Mouse (Mus musculus) retina, postnatal 7 days (tissue): ENCODE results near the gene Tas2r125.
"Not testable (repeated sequence)": the region's sequence is repeated elsewhere in the genome, so short reads cannot be mapped to it uniquely, and the experiment has no call there.

ENCODE experiments used
- DNase-seq: peaks from one replicate; pipeline ENCODE4 v3.0.0-alpha.2; 2012; ENCODE audit warnings: low read depth, low spot score

Tas2r125 gene

DNA sequence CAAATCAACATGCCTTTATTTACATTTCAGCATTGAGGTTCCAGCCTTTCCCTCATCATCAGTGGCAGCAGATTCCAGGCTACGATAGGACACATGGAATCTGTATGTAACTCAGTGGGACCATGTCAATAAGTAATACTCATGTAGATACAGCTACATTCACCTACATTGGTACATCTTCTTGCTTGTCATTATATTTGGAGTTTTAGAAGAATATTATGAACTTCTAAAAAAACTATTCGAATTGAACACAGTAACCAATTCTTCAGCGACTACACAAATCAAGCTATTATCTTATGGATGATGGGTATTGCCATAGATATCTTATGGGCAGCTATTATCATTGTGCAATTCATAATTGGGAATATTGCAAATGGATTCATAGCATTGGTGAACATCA, at the start of gene Tas2r125:
Gene Tas2r125, plus strand, starts transcription at position 301 of the 400 bp plus-strand sequence.
- DNase-seq = no peak

DNA sequence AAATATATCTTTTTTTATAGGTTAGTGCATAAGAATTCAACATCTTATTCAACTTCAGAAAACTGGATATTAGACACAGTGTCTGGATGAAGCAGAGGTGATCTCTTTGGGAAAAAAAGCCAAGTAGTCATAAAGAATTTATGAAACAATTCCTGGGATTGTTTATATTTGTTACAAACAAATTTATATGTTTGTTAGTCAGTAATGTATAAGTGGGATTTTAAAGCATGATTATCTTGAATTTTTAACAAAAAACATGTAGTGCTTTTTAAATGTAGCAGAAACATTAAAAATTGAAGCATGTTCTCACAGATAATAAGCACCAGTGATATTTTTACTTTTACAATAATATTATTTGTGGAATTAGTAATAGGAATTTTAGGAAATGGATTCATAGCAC, 41.7 kb upstream of the Tas2r125 start, which contains the start of gene Tas2r110:
Gene Tas2r110, plus strand, starts transcription at position 301 of the 400 bp plus-strand sequence.
- DNase-seq = no peak

DNA sequence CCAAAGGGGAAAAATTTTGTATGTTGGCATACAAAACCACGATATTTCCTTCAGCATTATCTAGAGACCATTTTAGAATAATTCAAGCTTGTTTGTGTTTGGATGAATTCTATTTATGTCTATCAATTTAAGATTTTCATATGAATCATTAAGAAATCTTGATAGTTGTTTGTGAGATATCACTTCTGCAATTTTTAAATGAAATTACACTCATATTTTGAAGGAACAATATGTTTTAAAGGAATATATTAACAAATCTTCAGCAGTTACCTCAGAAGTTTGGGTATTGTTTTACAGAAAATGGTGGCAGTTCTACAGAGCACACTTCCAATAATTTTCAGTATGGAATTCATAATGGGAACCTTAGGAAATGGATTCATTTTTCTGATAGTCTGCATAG, 16.7 kb upstream of the Tas2r125 start, which contains the start of gene Tas2r113:
Gene Tas2r113, plus strand, starts transcription at position 301 of the 400 bp plus-strand sequence.
- no peak for DNase-seq

DNA sequence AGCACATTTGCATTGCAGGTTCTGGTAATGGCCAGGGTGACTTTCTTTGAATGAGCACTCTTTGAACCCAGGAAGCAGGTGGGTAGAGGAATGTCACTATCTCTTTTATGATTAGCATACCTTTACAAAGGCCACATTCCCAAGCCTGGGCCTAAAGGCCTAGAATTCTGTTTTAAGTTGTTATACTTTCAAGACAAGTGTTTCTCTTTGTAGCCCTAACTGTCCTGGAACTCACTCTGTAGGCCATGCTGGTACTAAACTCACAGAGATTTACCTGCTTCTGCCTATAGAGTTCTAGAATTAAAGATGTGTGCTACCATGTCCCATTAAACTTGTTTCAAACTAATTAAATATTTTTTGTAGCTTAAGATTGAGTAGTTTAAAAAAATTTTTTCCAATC, 31.9 kb downstream of the Tas2r125 start:
- DNase-seq = not testable (repeated sequence)

DNA sequence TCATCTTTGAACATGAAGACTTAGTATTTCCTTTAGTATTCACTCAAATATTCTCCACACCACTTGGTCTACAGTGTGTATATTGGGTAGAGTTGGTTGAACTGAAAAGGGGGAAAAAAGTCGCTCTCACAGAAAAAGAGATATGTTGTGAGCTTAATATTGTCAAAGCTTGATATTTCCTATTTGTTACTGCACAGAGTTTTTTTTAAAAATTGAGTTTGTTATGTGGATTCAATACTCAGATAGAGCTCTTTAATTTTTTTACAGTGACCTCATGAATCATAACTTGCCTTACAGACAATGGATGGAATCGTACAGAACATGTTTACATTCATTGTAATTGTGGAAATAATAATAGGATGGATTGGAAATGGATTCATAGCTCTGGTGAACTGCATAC, 41.4 kb downstream of the Tas2r125 start, which contains the start of gene Tas2r129:
Gene Tas2r129, plus strand, starts transcription at position 301 of the 400 bp plus-strand sequence.
- DNase-seq = no peak

DNA sequence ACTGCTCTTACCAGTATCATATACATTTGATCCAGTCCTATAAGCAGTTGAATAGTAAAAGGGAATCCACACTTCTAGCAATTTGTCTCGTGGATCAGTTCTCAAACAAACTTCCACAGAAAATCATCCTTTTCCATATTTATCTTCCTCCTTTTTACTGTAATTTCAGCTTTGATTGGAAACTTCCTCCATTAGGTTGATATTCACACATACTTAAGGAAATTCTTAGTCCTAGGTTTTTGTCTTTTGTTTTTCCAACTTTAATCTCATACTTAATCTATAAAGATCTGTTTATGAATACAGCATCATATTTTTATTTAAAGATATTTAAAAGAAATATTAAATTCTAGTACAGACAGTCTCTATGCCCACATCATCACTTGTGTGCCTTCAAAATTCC, 48.4 kb downstream of the Tas2r125 start, which contains the start of gene Tas2r131:
Gene Tas2r131, minus strand, starts transcription at position 101 of the 400 bp plus-strand sequence.
- DNase-seq = no peak
